Mouse (Mus musculus): ENCODE data around the gene Chchd1. TPM values are rescaled to one million over a fixed set of nuclear protein-coding genes. Genes with fewer than 3 reads are reported as not detected.

The Chchd1 gene
- polyA plus RNA-seq, 1 experiment from 2014 or later = 204 TPM

GRCm38 (mm10) chr14:20661661-20662331, 41.0 kb upstream of the Chchd1 start:
- 6% methylated on average over 18 of the region's 19 CpGs for WGBS

GRCm38 (mm10) chr14:20662740-20663139, 40.1 kb upstream of the Chchd1 start:
- Histone ChIP-seq H3K27ac (replicated peaks; ENCODE audit: low read depth, low read length) (peak overlapping the region; percentile 92; the same call in 1 of the 2 replicates), H3K4me1 (ENCODE audit: control insufficient read depth, insufficient read depth, low read length) (0 out of 2 replicates have a peak, but pooled peaks cover 5% of the 10 kb centered on the region), H3K36me3 (ENCODE audit: control insufficient read depth, insufficient read depth, low read length) (no peaks in the 10 kb centered on the region), H3K4me2 (ENCODE audit: low read depth, low read length) (no peak overlapping the region), H3K27me3 (replicated peaks; ENCODE audit: control insufficient read depth, insufficient read depth, low read length) (no peaks in the 10 kb centered on the region; the same call in 1 of the 2 replicates), H3K4me3 (ENCODE audit: low read depth, low read length) (peak overlapping the region; percentile 69), H3K9ac (ENCODE audit: low read depth, low read length) (peak overlapping the region; percentile 77), H3K9me3 (ENCODE audit: control insufficient read depth, low read length) (no peaks in the 10 kb centered on the region)
- 78% methylated on average over 3 of the region's 3 CpGs for WGBS
- DNase-seq (ENCODE audit: low spot score) (no peak), ATAC-seq (ENCODE audit: low read depth) (no peak)

More at GRCm38 (mm10) chr14:20661661-20662331, 41.0 kb upstream of the Chchd1 start:
- peak; percentile 16; the same call in 1 of the 2 replicates for ATAC-seq (ENCODE audit: low read depth)
- H3K4me1 ChIP-seq (ENCODE audit: control insufficient read depth, insufficient read depth, low read length) = 0 out of 2 replicates have a peak, but pooled peaks cover 5% of the 10 kb centered on the region
- H3K9ac ChIP-seq (ENCODE audit: low read depth, low read length) = peak overlapping the region; percentile 77
- peak overlapping the region; percentile 69 for H3K4me3 ChIP-seq (ENCODE audit: low read depth, low read length)
- peak overlapping the region; percentile 92 for H3K27ac ChIP-seq (replicated peaks; ENCODE audit: low read depth, low read length)
- peak overlapping the region; percentile 91 for H3K4me2 ChIP-seq (ENCODE audit: low read depth, low read length)
- no peaks in the 10 kb centered on the region; the same call in 1 of the 2 replicates for H3K27me3 ChIP-seq (replicated peaks; ENCODE audit: control insufficient read depth, insufficient read depth, low read length)
- H3K36me3 ChIP-seq (ENCODE audit: control insufficient read depth, insufficient read depth, low read length) = no peaks in the 10 kb centered on the region
- H3K9me3 ChIP-seq (ENCODE audit: control insufficient read depth, low read length) = no peaks in the 10 kb centered on the region
- DNase-seq (ENCODE audit: low spot score) = no peak

GRCm38 (mm10) chr14:20663601-20664000, 39.2 kb upstream of the Chchd1 start:
- Histone ChIP-seq H3K9me3 (ENCODE audit: control insufficient read depth, low read length) (no peaks in the 10 kb centered on the region), H3K4me2 (ENCODE audit: low read depth, low read length) (no peak overlapping the region), H3K27ac (replicated peaks; ENCODE audit: low read depth, low read length) (peak overlapping the region; percentile 52; the same call in 1 of the 2 replicates), H3K9ac (ENCODE audit: low read depth, low read length) (0 out of 2 replicates have a peak overlapping the region, but pooled peaks have one; percentile 57), H3K36me3 (ENCODE audit: control insufficient read depth, insufficient read depth, low read length) (no peaks in the 10 kb centered on the region), H3K4me3 (ENCODE audit: low read depth, low read length) (peak overlapping the region; percentile 10), H3K4me1 (ENCODE audit: control insufficient read depth, insufficient read depth, low read length) (0 out of 2 replicates have a peak, but pooled peaks cover 5% of the 10 kb centered on the region), H3K27me3 (replicated peaks; ENCODE audit: control insufficient read depth, insufficient read depth, low read length) (no peaks in the 10 kb centered on the region; the same call in 1 of the 2 replicates)
- DNase-seq (ENCODE audit: low spot score) (no peak), ATAC-seq (ENCODE audit: low read depth) (no peak)
- 53% methylated on average over 2 of the region's 2 CpGs for WGBS

- no peaks in the 10 kb centered on the region for H3K36me3 ChIP-seq (ENCODE audit: control insufficient read depth, insufficient read depth, low read length)
- H3K9me3 ChIP-seq (ENCODE audit: control insufficient read depth, low read length) = no peaks in the 10 kb centered on the region
- WGBS = 57% methylated on average over 3 of the region's 3 CpGs
- H3K27ac ChIP-seq (replicated peaks; ENCODE audit: low read depth, low read length) = peak overlapping the region; percentile 52; the same call in 1 of the 2 replicates
- no peak overlapping the region for H3K4me2 ChIP-seq (ENCODE audit: low read depth, low read length)
- peaks cover 4% of the 10 kb centered on the region for H3K27me3 ChIP-seq (replicated peaks; ENCODE audit: control insufficient read depth, insufficient read depth, low read length)
- DNase-seq (ENCODE audit: low spot score) (peak; percentile 75), ATAC-seq (ENCODE audit: low read depth) (peak; percentile 17)
- H3K9ac ChIP-seq (ENCODE audit: low read depth, low read length) = peak overlapping the region; percentile 57
- H3K4me1 ChIP-seq (ENCODE audit: control insufficient read depth, insufficient read depth, low read length) = 0 out of 2 replicates have a peak, but pooled peaks cover 5% of the 10 kb centered on the region
- 0 out of 2 replicates have a peak overlapping the region, but pooled peaks have one; percentile 10 for H3K4me3 ChIP-seq (ENCODE audit: low read depth, low read length)
These were observed 38.4 kb upstream of the Chchd1 start for GRCm38 (mm10) chr14:20664436-20664835.

- no peaks in the 10 kb centered on the region for H3K36me3 ChIP-seq (ENCODE audit: control insufficient read depth, insufficient read depth, low read length)
- no peak overlapping the region for H3K4me3 ChIP-seq (ENCODE audit: low read depth, low read length)
- DNase-seq (ENCODE audit: low spot score) (no peak), ATAC-seq (ENCODE audit: low read depth) (no peak)
- peaks cover 4% of the 10 kb centered on the region for H3K27me3 ChIP-seq (replicated peaks; ENCODE audit: control insufficient read depth, insufficient read depth, low read length)
- H3K9ac ChIP-seq (ENCODE audit: low read depth, low read length) = no peak overlapping the region
- H3K4me2 ChIP-seq (ENCODE audit: low read depth, low read length) = no peak overlapping the region
- 0 out of 2 replicates have a peak overlapping the region, but pooled peaks have one; percentile 10 for H3K27ac ChIP-seq (replicated peaks; ENCODE audit: low read depth, low read length)
- WGBS = 64% methylated on average over 1 of the region's 1 CpGs
- H3K9me3 ChIP-seq (ENCODE audit: control insufficient read depth, low read length) = no peaks in the 10 kb centered on the region
- no peaks in the 10 kb centered on the region for H3K4me1 ChIP-seq (ENCODE audit: control insufficient read depth, insufficient read depth, low read length)
These were observed 35.3 kb upstream of the Chchd1 start for GRCm38 (mm10) chr14:20667469-20667868.

GRCm38 (mm10) chr14:20668154-20668810, 34.5 kb upstream of the Chchd1 start, which contains the start of gene Synpo2l:
Synpo2l (minus strand) TSS chr14:20668354.
- Histone ChIP-seq H3K9me3 (ENCODE audit: control insufficient read depth, low read length) (peaks cover 3% of the 10 kb centered on the region; the same call in 1 of the 2 replicates), H3K4me2 (ENCODE audit: low read depth, low read length) (no peak within 1 kb of the TSS), H3K4me3 (ENCODE audit: low read depth, low read length) (no peak within 1 kb of the TSS), H3K27me3 (replicated peaks; ENCODE audit: control insufficient read depth, insufficient read depth, low read length) (peaks cover 4% of the 10 kb centered on the region), H3K36me3 (ENCODE audit: control insufficient read depth, insufficient read depth, low read length) (no peaks in the 10 kb centered on the region), H3K27ac (replicated peaks; ENCODE audit: low read depth, low read length) (0 out of 2 replicates have a peak within 1 kb of the TSS, but pooled peaks have one; percentile 10), H3K9ac (ENCODE audit: low read depth, low read length) (no peak within 1 kb of the TSS; the same call in 1 of the 2 replicates), H3K4me1 (ENCODE audit: control insufficient read depth, insufficient read depth, low read length) (no peaks in the 10 kb centered on the region)
- peak; percentile 52 for DNase-seq (ENCODE audit: low spot score)
- ATAC-seq (ENCODE audit: low read depth) = 0 out of 2 replicates have a peak, but pooled peaks have one; percentile 7
- 76% methylated on average over 7 of the region's 8 CpGs for WGBS

GRCm38 (mm10) chr14:20672990-20673389, 29.8 kb upstream of the Chchd1 start:
- WGBS = 86% methylated on average over 2 of the region's 2 CpGs
- ATAC-seq (ENCODE audit: low read depth) (no peak), DNase-seq (ENCODE audit: low spot score) (no peak)
- Histone ChIP-seq H3K36me3 (ENCODE audit: control insufficient read depth, insufficient read depth, low read length) (peaks cover 25% of the 10 kb centered on the region), H3K9ac (ENCODE audit: low read depth, low read length) (no peak overlapping the region), H3K27ac (replicated peaks; ENCODE audit: low read depth, low read length) (no peak overlapping the region), H3K4me1 (ENCODE audit: control insufficient read depth, insufficient read depth, low read length) (peaks cover 13% of the 10 kb centered on the region; the same call in 1 of the 2 replicates), H3K9me3 (ENCODE audit: control insufficient read depth, low read length) (peaks cover 3% of the 10 kb centered on the region; the same call in 1 of the 2 replicates), H3K4me3 (ENCODE audit: low read depth, low read length) (peak overlapping the region; percentile 67; the same call in 1 of the 2 replicates), H3K4me2 (ENCODE audit: low read depth, low read length) (peak overlapping the region; percentile 73), H3K27me3 (replicated peaks; ENCODE audit: control insufficient read depth, insufficient read depth, low read length) (peaks cover 4% of the 10 kb centered on the region)

- WGBS = 12% methylated on average over 13 of the region's 13 CpGs
- Histone ChIP-seq H3K27ac (replicated peaks; ENCODE audit: low read depth, low read length) (peak overlapping the region; percentile 94), H3K9me3 (ENCODE audit: control insufficient read depth, low read length) (peaks cover 3% of the 10 kb centered on the region; the same call in 1 of the 2 replicates), H3K4me3 (ENCODE audit: low read depth, low read length) (peak overlapping the region; percentile 67), H3K27me3 (replicated peaks; ENCODE audit: control insufficient read depth, insufficient read depth, low read length) (peaks cover 4% of the 10 kb centered on the region), H3K4me2 (ENCODE audit: low read depth, low read length) (peak overlapping the region; percentile 73), H3K9ac (ENCODE audit: low read depth, low read length) (peak overlapping the region; percentile 72), H3K36me3 (ENCODE audit: control insufficient read depth, insufficient read depth, low read length) (peaks cover 32% of the 10 kb centered on the region), H3K4me1 (ENCODE audit: control insufficient read depth, insufficient read depth, low read length) (peaks cover 13% of the 10 kb centered on the region; the same call in 1 of the 2 replicates)
- DNase-seq (ENCODE audit: low spot score) = peak; percentile 65
- ATAC-seq (ENCODE audit: low read depth) = peak; percentile 28
These were observed 29.1 kb upstream of the Chchd1 start for GRCm38 (mm10) chr14:20673735-20674063.
